Mouse (Mus musculus) left cerebral cortex, postnatal 10 days (tissue): ENCODE results near the gene Bcl10. TPM values are rescaled to one million over a fixed set of nuclear protein-coding genes. Genes with fewer than 3 reads are reported as not detected.
"Not testable (repeated sequence)": the region's sequence is repeated elsewhere in the genome, so short reads cannot be mapped to it uniquely, and the experiment has no call there.

Experiments used
- DNase-seq, 2 experiments: peaks; one replicate each; pipeline ENCODE4 v3.0.0; 2021 to 2022; ENCODE audit warnings: low spot score in 2 of 2, mixed read lengths in 1 of 2; ENCODE audit errors: extremely low spot score in 1 of 2
- intact Hi-C: fragments of 180-260 bp; cut with DNase I; formaldehyde crosslinking; loops from one replicate; pipeline ENCODE4 v1.15.1; 2025
- total RNA-seq, 2 experiments: library from RNA; stranded (reverse); gene quantifications; 2 replicates each; pipeline ENCODE4 v1.2.3; 2021

The Bcl10 gene
- total RNA-seq, result 10 to 100 TPM; 15.8 to 16.2 TPM

DNA sequence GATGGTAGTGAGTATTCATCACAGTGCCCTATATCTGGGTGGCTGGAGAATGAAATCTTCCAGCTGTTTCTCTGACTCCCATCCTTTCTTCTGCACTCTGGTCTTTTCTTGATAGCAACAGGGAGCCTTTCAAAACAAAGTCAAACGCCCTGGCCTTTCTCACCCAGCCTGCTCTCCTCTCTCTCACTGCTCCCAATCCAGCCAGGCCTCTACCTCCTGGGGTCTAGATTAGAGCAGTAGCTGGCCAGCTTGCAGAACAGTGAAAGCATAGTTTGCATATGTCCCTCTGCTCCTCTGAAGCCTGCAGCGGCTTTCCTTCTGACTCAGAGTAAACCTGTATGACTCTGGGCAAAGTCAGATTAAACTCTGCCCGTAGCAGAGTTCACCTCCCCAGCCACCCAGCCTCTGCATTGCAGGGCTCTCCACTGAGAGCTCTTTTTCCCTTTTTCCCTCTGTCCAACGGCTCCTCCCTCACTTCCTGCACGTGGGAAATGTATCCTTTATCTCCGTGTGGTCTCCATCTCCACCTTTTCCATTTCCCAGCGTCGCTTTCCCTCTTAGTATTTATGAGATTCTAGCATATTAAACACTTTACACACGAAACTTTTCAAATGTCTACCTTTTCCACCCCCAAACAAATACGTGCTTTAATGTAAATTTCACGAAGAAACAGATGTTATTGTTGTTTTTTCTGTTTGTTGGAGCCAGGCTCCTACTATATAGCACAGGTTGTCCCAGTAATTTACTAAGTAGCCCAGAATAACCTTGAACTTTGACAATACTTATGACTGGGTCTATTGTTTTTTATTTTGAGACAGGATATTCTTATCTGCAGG, at the start of gene Bcl10:
Bcl10 (plus strand) TSS at position 786 of the 836 bp plus-strand sequence.
- intact Hi-C loops, result no loop called here
- no peak for DNase-seq

- no peak for DNase-seq
- intact Hi-C loops, result no loop called here
These were observed 49.3 kb upstream of the Bcl10 start for GRCm38 (mm10) chr3:145873271-145873670.

GRCm38 (mm10) chr3:145874126-145874525, 48.5 kb upstream of the Bcl10 start:
- DNase-seq, result peak in 1 of 2 experiments; percentile 37
- intact Hi-C loops, result no loop called here

- no peak for DNase-seq
- intact Hi-C loops, result no loop called here
These were observed 46.5 kb upstream of the Bcl10 start for GRCm38 (mm10) chr3:145876120-145876519.

GRCm38 (mm10) chr3:145878867-145879266, 43.7 kb upstream of the Bcl10 start:
- DNase-seq, intact Hi-C loops: not testable (repeated sequence)

DNA sequence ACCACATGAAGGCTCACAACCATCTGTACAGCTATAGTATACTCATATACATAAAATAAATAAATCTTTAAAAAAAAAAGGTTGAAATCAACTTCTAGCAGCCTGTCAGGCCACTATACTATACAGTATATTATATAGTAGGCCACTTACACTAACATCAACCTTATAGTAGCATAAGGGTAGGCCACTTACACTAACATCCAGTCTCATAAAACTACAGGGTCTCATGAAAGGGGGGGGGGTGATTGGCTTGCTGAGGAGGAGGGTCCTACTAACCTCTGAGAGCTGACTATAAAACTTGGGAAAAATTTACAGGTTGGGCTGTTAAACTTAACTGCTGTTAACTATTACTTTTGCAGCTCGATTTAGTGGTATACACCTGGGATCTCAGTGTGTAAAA, 42.3 kb upstream of the Bcl10 start:
- intact Hi-C loops, result no loop called here
- no peak for DNase-seq

GRCm38 (mm10) chr3:145882076-145882874, 40.3 kb upstream of the Bcl10 start:
- intact Hi-C loops, result no loop called here
- DNase-seq, result no peak

DNA sequence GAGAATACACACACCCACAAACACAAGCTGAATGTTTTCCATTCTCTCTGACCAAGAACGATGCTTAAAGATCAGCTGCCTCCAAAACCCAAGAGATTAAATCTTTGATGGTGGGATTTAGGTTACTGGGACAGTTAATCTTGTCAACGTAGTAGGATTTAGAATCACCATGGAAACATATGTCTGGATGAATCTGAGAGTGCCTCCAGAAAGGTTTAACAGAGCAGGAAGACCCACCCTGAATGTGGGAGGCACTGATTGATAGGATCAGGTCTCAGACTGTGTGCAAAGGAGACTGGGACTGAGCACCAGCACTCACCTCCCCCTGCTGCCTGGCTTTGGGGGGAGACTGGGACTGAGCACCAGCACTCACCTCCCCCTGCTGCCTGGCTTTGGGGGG, 39.4 kb upstream of the Bcl10 start:
- no peak for DNase-seq
- intact Hi-C loops, result no loop called here

DNA sequence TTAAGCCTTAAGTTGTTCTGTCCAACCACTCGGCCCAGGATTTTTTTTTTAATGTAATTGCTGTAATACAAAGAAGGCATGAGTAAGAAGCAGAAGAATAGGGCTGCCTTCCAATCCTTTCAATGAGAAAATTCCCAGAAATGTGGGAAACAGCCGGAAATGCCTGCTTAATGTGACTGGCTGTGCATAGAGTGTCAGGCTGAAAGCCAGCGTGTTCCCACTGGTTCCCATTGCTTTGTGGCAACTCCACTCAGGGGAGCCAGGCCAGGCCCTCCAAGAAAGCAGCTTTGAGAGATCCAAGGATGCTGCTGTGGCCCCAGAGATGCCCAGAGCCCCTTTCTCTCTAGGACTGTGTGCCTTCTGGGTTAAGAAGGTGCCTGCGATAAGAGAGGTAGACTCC, 37.2 kb upstream of the Bcl10 start:
- intact Hi-C loops, result no loop called here
- peak; percentile 20 to 64 for DNase-seq

DNA sequence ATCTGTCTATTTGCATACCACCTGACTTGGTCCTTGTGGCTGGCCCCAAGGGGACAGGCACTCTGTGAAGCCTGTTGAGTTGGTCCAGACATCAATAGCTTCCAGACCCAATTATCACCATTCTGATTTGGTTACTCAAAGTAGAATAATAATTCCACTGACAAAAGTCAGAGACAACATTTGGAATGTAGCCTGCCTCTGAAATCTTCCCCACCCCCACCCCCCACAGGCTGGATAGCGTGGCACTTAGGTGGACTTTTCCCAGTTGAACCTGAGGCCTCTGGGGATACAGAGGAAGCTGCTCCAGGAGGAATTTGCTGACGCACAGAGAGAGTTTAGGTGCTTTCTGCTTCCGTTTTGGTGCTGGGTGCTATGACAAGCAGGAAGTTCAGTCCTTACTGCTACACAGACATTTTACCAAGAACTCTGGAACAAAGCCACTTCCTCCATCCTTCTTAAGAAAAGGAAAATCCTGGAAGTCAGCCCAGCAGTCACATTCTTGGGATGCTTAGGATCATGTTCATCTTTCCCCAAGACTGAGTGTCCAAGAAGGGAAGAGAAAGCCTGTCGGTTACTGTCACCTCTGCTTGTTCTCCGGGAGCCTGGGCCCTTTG, 36.6 kb upstream of the Bcl10 start:
- no peak for DNase-seq
- intact Hi-C loops, result no loop called here

GRCm38 (mm10) chr3:145887430-145887971, 35.1 kb upstream of the Bcl10 start:
- no peak for DNase-seq
- intact Hi-C loops, result no loop called here

DNA sequence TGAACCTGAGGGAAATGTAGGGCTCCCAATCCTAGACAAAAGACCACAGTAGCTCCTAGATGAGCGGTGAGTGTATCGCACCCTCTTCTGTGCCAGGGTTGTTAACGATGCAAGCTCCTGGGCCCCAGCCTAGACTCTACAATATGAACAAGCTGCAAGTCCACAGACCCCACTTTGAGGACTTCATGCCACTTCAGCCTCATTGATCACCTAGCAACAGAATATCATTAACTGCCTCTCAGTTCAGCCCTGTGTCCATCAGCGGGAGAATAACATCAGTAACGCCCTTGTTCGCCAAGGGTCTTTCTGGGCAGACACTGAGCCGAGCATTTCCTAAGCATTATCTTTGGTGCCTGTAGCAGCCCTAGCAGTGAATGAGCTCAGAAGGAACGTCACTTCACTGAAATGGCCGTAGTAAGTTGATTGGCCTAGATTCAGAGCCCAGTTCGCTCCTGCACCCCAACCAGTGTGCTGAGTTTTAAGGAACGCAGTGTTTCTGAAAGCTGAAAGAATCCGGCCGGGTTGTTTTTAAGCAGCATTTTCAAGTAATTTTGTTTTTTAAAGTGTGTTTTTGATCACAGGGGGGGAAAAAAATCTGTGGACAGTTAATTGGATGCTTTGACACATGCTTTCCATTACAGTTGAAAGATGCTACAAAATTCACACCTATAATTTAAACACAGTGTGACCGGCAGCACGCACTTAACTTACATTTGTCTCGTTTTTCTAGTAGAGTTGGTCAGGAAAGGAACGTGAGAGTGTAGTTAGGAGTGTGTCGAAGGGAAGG, 32.1 kb upstream of the Bcl10 start:
- intact Hi-C loops, result loop anchor here (10.0 kb wide), 1 partner anchor 136 kb away; the partner anchor contains the start of gene Ddah1

DNA sequence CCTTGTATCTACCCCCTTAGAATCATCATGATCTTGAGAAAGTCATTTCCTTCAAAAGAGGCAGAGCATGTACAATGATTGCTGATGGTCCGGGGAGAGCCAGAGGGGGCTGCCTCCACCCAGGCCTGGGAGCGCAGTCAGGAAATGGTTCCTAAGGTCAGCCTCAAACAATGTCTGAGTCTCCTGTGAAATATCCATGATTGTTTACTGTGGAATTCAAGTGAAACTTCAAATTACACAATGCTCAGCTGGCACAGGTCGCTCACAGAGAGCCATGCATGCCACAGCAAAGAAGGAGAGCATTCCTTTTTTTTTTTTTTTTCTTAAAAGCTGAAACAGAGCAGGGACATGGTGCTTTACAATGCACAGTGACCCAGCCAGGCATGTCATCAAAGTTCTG, 30.2 kb upstream of the Bcl10 start:
- DNase-seq, result no peak
- intact Hi-C loops, result loop anchor here (10.0 kb wide), 1 partner anchor 138 kb away; the partner anchor contains the start of gene Ddah1

More for the DNA sequence above, 32.1 kb upstream of the Bcl10 start:
- DNase-seq, result peak in 1 of 2 experiments; percentile 66

GRCm38 (mm10) chr3:145894131-145894530, 28.5 kb upstream of the Bcl10 start:
- DNase-seq, result no peak
- intact Hi-C loops, result loop anchor here (10.0 kb wide), 1 partner anchor 139 kb away; the partner anchor contains the start of gene Ddah1

DNA sequence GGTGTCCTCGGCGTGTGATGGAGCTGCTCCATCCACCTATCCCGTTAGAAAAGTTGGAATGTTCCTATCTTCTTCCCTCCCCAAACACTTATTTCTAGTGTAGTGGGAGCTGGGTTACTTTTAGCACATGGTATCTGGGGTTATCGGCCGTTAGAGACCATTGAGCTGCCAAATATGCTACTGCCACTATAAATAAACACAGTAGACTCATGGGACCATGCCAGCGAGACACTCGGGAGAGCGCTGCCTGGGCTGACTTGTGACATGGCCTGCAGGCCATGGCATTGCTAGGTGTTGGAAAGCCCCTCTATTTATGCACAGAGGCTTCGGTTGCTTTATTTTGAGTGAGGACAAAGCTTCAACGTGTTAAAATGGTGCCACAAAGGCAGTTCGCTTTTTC, 24.9 kb upstream of the Bcl10 start:
- no peak for DNase-seq
- intact Hi-C loops, result loop anchor here (10.0 kb wide), 1 partner anchor 143 kb away; the partner anchor contains the start of gene Ddah1

DNA sequence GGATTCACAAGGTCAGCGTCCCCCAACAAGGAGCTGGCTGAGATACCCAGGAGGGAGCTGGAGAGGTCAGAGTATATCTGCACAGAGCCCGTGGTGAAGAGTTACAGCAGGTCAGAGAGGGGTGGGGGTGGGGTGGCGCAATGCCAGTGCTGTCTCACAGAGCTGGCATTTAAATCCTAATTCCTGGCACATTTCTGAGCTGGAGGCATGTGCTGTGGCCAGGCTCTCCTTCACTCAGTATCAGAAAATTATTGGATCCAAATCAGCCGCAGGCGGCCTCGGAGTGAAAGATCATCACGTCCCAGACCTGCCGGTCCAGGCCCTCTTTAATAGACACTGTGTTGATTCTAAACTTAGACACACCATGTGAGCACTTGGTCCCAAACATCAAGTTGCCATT, 22.8 kb upstream of the Bcl10 start:
- intact Hi-C loops, result loop anchor here (10.0 kb wide), 1 partner anchor 145 kb away; the partner anchor contains the start of gene Ddah1
- no peak for DNase-seq

- intact Hi-C loops, result no loop called here
- no peak for DNase-seq
These were observed 19.1 kb upstream of the Bcl10 start for GRCm38 (mm10) chr3:145903530-145903929.
